Mouse (Mus musculus): ENCODE data around the gene Eif3k. TPM values are rescaled to one million over a fixed set of nuclear protein-coding genes. Genes with fewer than 3 reads are reported as not detected.
A peak's percentile ranks its signal among the peaks of the same experiment; 100 is the strongest.

The Eif3k gene
- total RNA-seq, 2 experiments from 2014 or later = 179 to 192 TPM

DNA sequence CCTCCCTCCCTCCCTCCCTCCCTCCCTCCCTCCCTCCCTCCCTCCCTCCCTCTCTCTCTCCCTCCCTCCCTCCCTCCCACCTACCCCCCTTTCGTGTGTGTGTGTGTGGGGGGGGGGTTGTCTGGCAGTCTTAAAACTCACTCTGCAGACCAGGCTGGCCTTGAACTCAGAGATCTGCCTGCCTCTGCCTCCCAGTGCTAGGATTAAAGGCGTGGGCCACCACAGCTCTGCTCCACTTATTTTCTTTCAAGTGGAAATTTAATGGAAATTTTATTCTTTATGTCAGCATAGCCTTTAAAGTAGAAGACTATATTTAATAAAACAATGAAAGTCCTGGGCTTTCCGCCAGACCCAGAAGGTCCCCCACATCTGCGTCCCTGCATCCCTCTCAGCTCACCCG lies 15.5 kb downstream of the Eif3k start:
- intact Hi-C loops (cut with DNase I) = no loop called here
- TF ChIP-seq CTCF (IDR thresholded peaks at IDR 0.05) = no peak
- Histone ChIP-seq H3K4me3 (no peak overlapping the region), H3K27ac (no peak overlapping the region)
- DNase-seq (ENCODE audit: extremely low spot score in 1 of 2, low spot score in 2 of 2) = no peak

- TF ChIP-seq CTCF (IDR thresholded peaks at IDR 0.05) = no peak
- intact Hi-C loops (cut with DNase I) = no loop called here
- Histone ChIP-seq H3K27ac (no peak overlapping the region), H3K4me3 (no peak overlapping the region)
- no peak for DNase-seq (ENCODE audit: extremely low spot score in 1 of 2, low spot score in 2 of 2)
Observed at GRCm38 (mm10) chr7:28965346-28965840, 16.3 kb downstream of the Eif3k start.

GRCm38 (mm10) chr7:28963399-28963923 lies 18.2 kb downstream of the Eif3k start:
- H3K4me3 ChIP-seq = no peak overlapping the region
- TF ChIP-seq CTCF (IDR thresholded peaks at IDR 0.05) = no peak
- intact Hi-C loops (cut with DNase I) = loop anchor here (5.0 kb wide), 2 partner anchors 136 to 166 kb away; partner anchors contain the start of gene Ech1
- no peak for DNase-seq (ENCODE audit: extremely low spot score in 1 of 2, low spot score in 2 of 2)
- no peak overlapping the region for H3K27ac ChIP-seq

DNA sequence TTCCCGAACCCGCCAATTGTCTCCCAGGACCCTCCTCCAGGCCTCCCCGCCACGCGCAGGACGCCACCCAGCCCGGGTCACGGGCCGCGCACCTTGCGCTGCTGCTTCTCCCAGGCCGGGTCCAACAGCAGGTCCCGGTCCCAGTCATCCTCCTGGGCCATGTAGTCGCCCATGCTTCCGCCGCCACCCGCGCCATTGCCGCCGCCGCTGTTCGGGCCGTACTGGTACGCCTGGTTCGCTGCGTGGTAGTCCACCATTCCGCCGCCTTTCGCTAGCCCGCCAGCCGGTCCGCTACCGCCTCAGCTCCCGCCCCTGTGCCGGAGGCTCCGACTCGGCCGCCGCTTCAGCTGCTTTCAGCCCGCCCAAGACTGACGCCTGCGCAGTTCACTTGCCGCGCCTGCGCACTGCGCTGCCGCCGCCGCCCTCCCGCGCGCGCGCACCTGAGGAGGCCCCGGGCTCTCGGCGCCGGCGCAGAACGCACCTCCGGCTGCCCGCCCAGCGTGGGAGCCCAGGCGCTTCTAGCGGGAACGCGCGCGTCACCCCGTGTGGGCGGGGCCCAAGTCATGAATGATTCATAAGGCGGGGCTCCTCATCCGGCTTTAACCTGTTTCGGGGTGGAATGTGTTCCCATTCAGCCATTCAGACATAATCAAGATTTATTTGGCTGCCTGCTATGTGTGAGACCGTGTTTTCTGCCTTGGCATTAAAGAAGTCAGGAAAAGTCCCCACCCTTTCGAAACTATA lies 19.6 kb downstream of the Eif3k start, which contains the start of gene Actn4:
Gene Actn4, minus strand, starts transcription at position 414 of the 744 bp plus-strand sequence.
- H3K4me3 ChIP-seq = peak within 1 kb of the TSS; percentile 100
- peak; percentile 99 for DNase-seq (ENCODE audit: extremely low spot score in 1 of 2, low spot score in 2 of 2)
- intact Hi-C loops (cut with DNase I) = loop anchor here (2.0 to 5.0 kb wide), 3 partner anchors 39 to 165 kb away; partner anchors contain the start of gene Ech1
- peak within 1 kb of the TSS; percentile 89 for H3K27ac ChIP-seq
- no peak for TF ChIP-seq CTCF (IDR thresholded peaks at IDR 0.05)

GRCm38 (mm10) chr7:28961584-28961926 lies 20.1 kb downstream of the Eif3k start:
- no peak for DNase-seq (ENCODE audit: extremely low spot score in 1 of 2, low spot score in 2 of 2)
- intact Hi-C loops (cut with DNase I) = loop anchor here (2.0 to 5.0 kb wide), 3 partner anchors 39 to 164 kb away; partner anchors contain the start of gene Ech1
- H3K4me3 ChIP-seq = peak overlapping the region; percentile 100
- H3K27ac ChIP-seq = peak overlapping the region; percentile 89
- TF ChIP-seq CTCF (IDR thresholded peaks at IDR 0.05) = no peak

GRCm38 (mm10) chr7:28960354-28961046 lies 21.2 kb downstream of the Eif3k start:
- intact Hi-C loops (cut with DNase I) = loop anchor here (1.0 to 5.0 kb wide), 4 partner anchors 38 to 163 kb away; partner anchors contain the start of gene Ech1
- peak overlapping the region; percentile 69 for H3K27ac ChIP-seq
- DNase-seq (ENCODE audit: extremely low spot score in 1 of 2, low spot score in 2 of 2) = no peak

DNA sequence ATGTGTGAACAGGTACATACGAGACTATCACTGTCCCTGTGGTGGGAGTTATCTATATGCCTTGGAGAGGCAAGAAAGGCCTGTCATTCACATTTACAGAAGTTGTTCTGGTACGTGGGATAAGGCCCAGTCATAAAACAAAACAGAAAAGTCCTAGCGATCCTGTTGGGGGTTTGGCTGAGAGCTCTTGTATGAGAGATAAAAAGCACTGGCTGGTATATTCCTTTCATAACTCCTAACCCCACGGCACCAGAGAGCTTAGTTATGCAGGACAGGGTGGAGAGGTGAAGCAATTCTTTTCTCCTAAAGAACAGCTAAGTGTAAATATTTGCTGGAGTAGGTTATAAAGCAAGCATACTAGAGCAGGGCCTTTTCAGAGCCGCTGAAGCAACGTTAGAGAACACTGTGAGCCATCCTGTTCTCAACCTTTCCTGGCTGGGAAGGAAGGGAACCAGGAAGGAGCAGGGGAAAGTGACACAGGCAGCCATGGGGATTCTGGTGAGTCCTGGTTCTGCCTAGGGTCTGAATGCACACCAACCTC lies 22.1 kb downstream of the Eif3k start:
- TF ChIP-seq CTCF (IDR thresholded peaks at IDR 0.05) = no peak
- intact Hi-C loops (cut with DNase I) = loop anchor here (1.0 to 5.0 kb wide), 4 partner anchors 37 to 162 kb away; partner anchors contain the start of gene Ech1

More at GRCm38 (mm10) chr7:28960354-28961046, 21.2 kb downstream of the Eif3k start:
- H3K4me3 ChIP-seq = peak overlapping the region; percentile 100
- no peak for TF ChIP-seq CTCF (IDR thresholded peaks at IDR 0.05)

DNA sequence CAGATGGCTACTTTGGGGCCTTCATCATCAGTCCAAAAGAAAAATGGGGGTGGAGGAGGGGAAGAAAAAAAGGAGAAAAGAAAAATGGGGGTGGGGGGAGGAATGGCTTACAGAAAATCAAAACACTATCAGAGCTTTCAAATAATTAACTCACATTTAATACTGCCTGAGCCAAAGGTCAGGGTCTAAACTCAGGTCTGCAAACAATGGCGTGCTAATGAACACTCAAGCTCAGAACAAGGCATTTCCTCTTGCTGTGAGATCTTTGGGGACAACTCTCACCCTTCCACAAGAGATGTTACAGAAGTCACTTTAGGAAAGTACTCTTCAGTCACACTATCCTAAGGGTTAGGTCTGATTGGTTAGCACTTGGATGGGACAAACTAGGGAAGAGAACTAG lies 22.9 kb downstream of the Eif3k start:
- Histone ChIP-seq H3K4me3 (no peak overlapping the region; the same call in 1 of the 2 replicates), H3K27ac (no peak overlapping the region; the same call in 1 of the 2 replicates)
- no peak for TF ChIP-seq CTCF (IDR thresholded peaks at IDR 0.05)
- intact Hi-C loops (cut with DNase I) = no loop called here
- DNase-seq (ENCODE audit: extremely low spot score in 1 of 2, low spot score in 2 of 2) = no peak

More for the DNA sequence above, 22.1 kb downstream of the Eif3k start:
- H3K4me3 ChIP-seq = peak overlapping the region; percentile 100
- H3K27ac ChIP-seq = peak overlapping the region; percentile 40; the same call in 1 of the 2 replicates
- DNase-seq (ENCODE audit: extremely low spot score in 1 of 2, low spot score in 2 of 2) = no peak

GRCm38 (mm10) chr7:28957997-28958725 lies 23.5 kb downstream of the Eif3k start:
- no peak for TF ChIP-seq CTCF (IDR thresholded peaks at IDR 0.05)
- intact Hi-C loops (cut with DNase I) = no loop called here
- DNase-seq (ENCODE audit: extremely low spot score in 1 of 2, low spot score in 2 of 2) = no peak
- Histone ChIP-seq H3K4me3 (no peak overlapping the region), H3K27ac (no peak overlapping the region)

DNA sequence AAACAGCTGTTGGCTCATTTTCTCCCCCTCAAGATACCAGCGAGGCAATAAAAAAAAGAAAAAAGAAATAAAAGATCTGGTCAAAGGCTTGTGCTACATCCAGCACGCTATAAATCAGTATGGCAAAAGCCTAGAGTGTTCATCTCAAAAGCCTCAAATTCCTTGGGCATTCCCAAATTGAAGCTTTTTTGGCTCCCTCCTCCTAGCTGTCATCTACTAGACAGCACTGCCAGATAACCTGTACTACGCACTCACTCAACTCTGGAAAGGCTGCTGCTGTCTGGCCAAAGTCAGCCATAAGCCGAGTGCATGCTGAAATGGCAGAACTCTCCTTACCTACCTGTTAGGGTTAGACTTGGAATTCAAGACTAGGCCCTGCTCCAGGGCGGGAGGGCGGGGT lies 24.4 kb downstream of the Eif3k start:
- intact Hi-C loops (cut with DNase I) = no loop called here
- Histone ChIP-seq H3K27ac (no peak overlapping the region), H3K4me3 (no peak overlapping the region)
- DNase-seq (ENCODE audit: extremely low spot score in 1 of 2, low spot score in 2 of 2) = no peak
- no peak for TF ChIP-seq CTCF (IDR thresholded peaks at IDR 0.05)

DNA sequence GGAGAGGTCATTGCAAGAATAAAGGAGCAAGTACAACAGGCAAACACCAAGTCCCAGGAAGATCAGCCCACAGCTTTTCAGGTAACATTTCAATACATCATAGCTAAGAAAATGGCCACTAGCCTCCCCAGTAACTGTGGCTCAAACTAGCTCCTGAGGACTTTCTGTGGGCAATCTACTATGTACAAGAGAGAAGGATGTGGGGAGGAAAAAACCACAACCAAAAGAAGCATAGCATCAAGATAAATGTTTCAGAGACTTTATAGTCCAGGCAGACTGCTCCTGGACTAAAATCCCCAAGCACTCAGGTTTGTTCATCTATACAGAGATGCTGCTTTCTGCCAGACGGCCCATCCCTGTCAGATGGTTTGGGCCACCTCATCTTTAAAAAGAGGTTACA lies 25.4 kb downstream of the Eif3k start:
- DNase-seq (ENCODE audit: extremely low spot score in 1 of 2, low spot score in 2 of 2) = no peak
- H3K27ac ChIP-seq = no peak overlapping the region
- no peak for TF ChIP-seq CTCF (IDR thresholded peaks at IDR 0.05)
- intact Hi-C loops (cut with DNase I) = no loop called here
- H3K4me3 ChIP-seq = no peak overlapping the region
